Mouse (Mus musculus): ENCODE data around the gene Ccdc141. TPM values are rescaled to one million over a fixed set of nuclear protein-coding genes. Genes with fewer than 3 reads are reported as not detected.
A peak's percentile ranks its signal among the peaks of the same experiment; 100 is the strongest.

Gene Ccdc141
- polyA plus RNA-seq, 1 experiment from 2014 or later, result 3.7 TPM

GRCm38 (mm10) chr2:77182271-77182995 is 12.0 kb upstream of the Ccdc141 start:
- H3K9ac ChIP-seq (ENCODE audit: low read depth, low read length), result no peak overlapping the region
- H3K4me3 ChIP-seq (ENCODE audit: low read length), result no peak overlapping the region
- peak; percentile 25; the same call in 1 of the 2 replicates for ATAC-seq
- H3K4me1 ChIP-seq (ENCODE audit: control insufficient read depth, insufficient read depth, low read length), result peaks cover 9% of the 10 kb centered on the region; the same call in 1 of the 2 replicates
- H3K9me3 ChIP-seq (ENCODE audit: control insufficient read depth, low read length), result no peaks in the 10 kb centered on the region
- 54% methylated on average over 4 of the region's 4 CpGs for WGBS
- no peak overlapping the region for H3K4me2 ChIP-seq (ENCODE audit: low read depth, low read length)
- no peaks in the 10 kb centered on the region for H3K36me3 ChIP-seq (ENCODE audit: control insufficient read depth, insufficient read depth, low read length)
- H3K27me3 ChIP-seq (replicated peaks; ENCODE audit: control insufficient read depth, insufficient read depth, low read length), result no peaks in the 10 kb centered on the region
- 0 out of 2 replicates have a peak overlapping the region, but pooled peaks have one; percentile 19 for H3K27ac ChIP-seq (ENCODE audit: low read length)

GRCm38 (mm10) chr2:77177472-77177871 is 7.0 kb upstream of the Ccdc141 start:
- Histone ChIP-seq H3K9ac (ENCODE audit: low read depth, low read length) (no peak overlapping the region), H3K4me1 (ENCODE audit: control insufficient read depth, insufficient read depth, low read length) (peaks cover 5% of the 10 kb centered on the region; the same call in 1 of the 2 replicates), H3K4me3 (ENCODE audit: low read length) (no peak overlapping the region), H3K27ac (ENCODE audit: low read length) (no peak overlapping the region), H3K4me2 (ENCODE audit: low read depth, low read length) (no peak overlapping the region), H3K36me3 (ENCODE audit: control insufficient read depth, insufficient read depth, low read length) (no peaks in the 10 kb centered on the region), H3K27me3 (replicated peaks; ENCODE audit: control insufficient read depth, insufficient read depth, low read length) (no peaks in the 10 kb centered on the region), H3K9me3 (ENCODE audit: control insufficient read depth, low read length) (no peaks in the 10 kb centered on the region)
- peak; percentile 80 for ATAC-seq
- WGBS, result 48% methylated on average over 2 of the region's 2 CpGs

GRCm38 (mm10) chr2:77176413-77176812 is 6.0 kb upstream of the Ccdc141 start:
- Histone ChIP-seq H3K27me3 (replicated peaks; ENCODE audit: control insufficient read depth, insufficient read depth, low read length) (no peaks in the 10 kb centered on the region), H3K9me3 (ENCODE audit: control insufficient read depth, low read length) (no peaks in the 10 kb centered on the region), H3K4me3 (ENCODE audit: low read length) (no peak overlapping the region), H3K9ac (ENCODE audit: low read depth, low read length) (no peak overlapping the region), H3K27ac (ENCODE audit: low read length) (no peak overlapping the region), H3K4me2 (ENCODE audit: low read depth, low read length) (peak overlapping the region; percentile 31; the same call in 1 of the 2 replicates), H3K4me1 (ENCODE audit: control insufficient read depth, insufficient read depth, low read length) (peaks cover 11% of the 10 kb centered on the region; the same call in 1 of the 2 replicates), H3K36me3 (ENCODE audit: control insufficient read depth, insufficient read depth, low read length) (no peaks in the 10 kb centered on the region)
- 56% methylated on average over 10 of the region's 10 CpGs for WGBS
- ATAC-seq, result peak; percentile 52; the same call in 1 of the 2 replicates

GRCm38 (mm10) chr2:77175411-77175810 is 5.0 kb upstream of the Ccdc141 start:
- WGBS, result 59% methylated on average over 7 of the region's 7 CpGs
- no peaks in the 10 kb centered on the region for H3K9me3 ChIP-seq (ENCODE audit: control insufficient read depth, low read length)
- ATAC-seq, result no peak

GRCm38 (mm10) chr2:77174313-77174712 is 3.9 kb upstream of the Ccdc141 start:
- no peaks in the 10 kb centered on the region for H3K36me3 ChIP-seq (ENCODE audit: control insufficient read depth, insufficient read depth, low read length)
- no peak overlapping the region for H3K9ac ChIP-seq (ENCODE audit: low read depth, low read length)
- WGBS, result 71% methylated on average over 2 of the region's 2 CpGs
- H3K4me3 ChIP-seq (ENCODE audit: low read length), result no peak overlapping the region
- no peaks in the 10 kb centered on the region for H3K27me3 ChIP-seq (replicated peaks; ENCODE audit: control insufficient read depth, insufficient read depth, low read length)
- no peaks in the 10 kb centered on the region for H3K9me3 ChIP-seq (ENCODE audit: control insufficient read depth, low read length)
- H3K4me1 ChIP-seq (ENCODE audit: control insufficient read depth, insufficient read depth, low read length), result peaks cover 15% of the 10 kb centered on the region; the same call in 1 of the 2 replicates
- H3K4me2 ChIP-seq (ENCODE audit: low read depth, low read length), result no peak overlapping the region
- no peak for ATAC-seq
- no peak overlapping the region for H3K27ac ChIP-seq (ENCODE audit: low read length)

More at GRCm38 (mm10) chr2:77175411-77175810, 5.0 kb upstream of the Ccdc141 start:
- peaks cover 15% of the 10 kb centered on the region; the same call in 1 of the 2 replicates for H3K4me1 ChIP-seq (ENCODE audit: control insufficient read depth, insufficient read depth, low read length)
- no peak overlapping the region for H3K4me3 ChIP-seq (ENCODE audit: low read length)
- H3K27me3 ChIP-seq (replicated peaks; ENCODE audit: control insufficient read depth, insufficient read depth, low read length), result no peaks in the 10 kb centered on the region
- H3K9ac ChIP-seq (ENCODE audit: low read depth, low read length), result no peak overlapping the region
- H3K4me2 ChIP-seq (ENCODE audit: low read depth, low read length), result no peak overlapping the region
- no peaks in the 10 kb centered on the region for H3K36me3 ChIP-seq (ENCODE audit: control insufficient read depth, insufficient read depth, low read length)
- H3K27ac ChIP-seq (ENCODE audit: low read length), result no peak overlapping the region

- Histone ChIP-seq H3K27ac (ENCODE audit: low read length) (no peak overlapping the region), H3K4me3 (ENCODE audit: low read length) (no peak overlapping the region), H3K27me3 (replicated peaks; ENCODE audit: control insufficient read depth, insufficient read depth, low read length) (no peaks in the 10 kb centered on the region), H3K36me3 (ENCODE audit: control insufficient read depth, insufficient read depth, low read length) (no peaks in the 10 kb centered on the region), H3K4me2 (ENCODE audit: low read depth, low read length) (no peak overlapping the region), H3K9me3 (ENCODE audit: control insufficient read depth, low read length) (no peaks in the 10 kb centered on the region), H3K4me1 (ENCODE audit: control insufficient read depth, insufficient read depth, low read length) (peaks cover 15% of the 10 kb centered on the region; the same call in 1 of the 2 replicates), H3K9ac (ENCODE audit: low read depth, low read length) (no peak overlapping the region)
- 77% methylated on average over 6 of the region's 6 CpGs for WGBS
- ATAC-seq, result no peak
Measured at GRCm38 (mm10) chr2:77173821-77174220, 3.4 kb upstream of the Ccdc141 start.

GRCm38 (mm10) chr2:77173366-77173765 is 2.9 kb upstream of the Ccdc141 start:
- Histone ChIP-seq H3K36me3 (ENCODE audit: control insufficient read depth, insufficient read depth, low read length) (no peaks in the 10 kb centered on the region), H3K4me3 (ENCODE audit: low read length) (no peak overlapping the region), H3K4me2 (ENCODE audit: low read depth, low read length) (no peak overlapping the region), H3K27ac (ENCODE audit: low read length) (no peak overlapping the region), H3K4me1 (ENCODE audit: control insufficient read depth, insufficient read depth, low read length) (peaks cover 15% of the 10 kb centered on the region; the same call in 1 of the 2 replicates), H3K9me3 (ENCODE audit: control insufficient read depth, low read length) (no peaks in the 10 kb centered on the region), H3K27me3 (replicated peaks; ENCODE audit: control insufficient read depth, insufficient read depth, low read length) (no peaks in the 10 kb centered on the region), H3K9ac (ENCODE audit: low read depth, low read length) (no peak overlapping the region)
- 63% methylated on average over 6 of the region's 6 CpGs for WGBS
- no peak for ATAC-seq

- Histone ChIP-seq H3K27ac (ENCODE audit: low read length) (no peak overlapping the region), H3K36me3 (ENCODE audit: control insufficient read depth, insufficient read depth, low read length) (no peaks in the 10 kb centered on the region), H3K4me1 (ENCODE audit: control insufficient read depth, insufficient read depth, low read length) (peaks cover 15% of the 10 kb centered on the region; the same call in 1 of the 2 replicates), H3K4me2 (ENCODE audit: low read depth, low read length) (peak overlapping the region; percentile 49; the same call in 1 of the 2 replicates), H3K27me3 (replicated peaks; ENCODE audit: control insufficient read depth, insufficient read depth, low read length) (no peaks in the 10 kb centered on the region), H3K9ac (ENCODE audit: low read depth, low read length) (0 out of 2 replicates have a peak overlapping the region, but pooled peaks have one; percentile 44), H3K9me3 (ENCODE audit: control insufficient read depth, low read length) (no peaks in the 10 kb centered on the region), H3K4me3 (ENCODE audit: low read length) (no peak overlapping the region)
- no peak for ATAC-seq
- 58% methylated on average over 10 of the region's 10 CpGs for WGBS
Measured at GRCm38 (mm10) chr2:77172241-77172671, 1.8 kb upstream of the Ccdc141 start.

- H3K4me1 ChIP-seq (ENCODE audit: control insufficient read depth, insufficient read depth, low read length), result peaks cover 13% of the 10 kb centered on the region; the same call in 1 of the 2 replicates
- 32% methylated on average over 23 of the region's 23 CpGs for WGBS
- H3K9ac ChIP-seq (ENCODE audit: low read depth, low read length), result peak overlapping the region; percentile 44
- H3K9me3 ChIP-seq (ENCODE audit: control insufficient read depth, low read length), result no peaks in the 10 kb centered on the region
- peak overlapping the region; percentile 24 for H3K4me3 ChIP-seq (ENCODE audit: low read length)
- H3K27ac ChIP-seq (ENCODE audit: low read length), result peak overlapping the region; percentile 58; the same call in 1 of the 2 replicates
- ATAC-seq, result peak; percentile 68
- peak overlapping the region; percentile 49 for H3K4me2 ChIP-seq (ENCODE audit: low read depth, low read length)
- no peaks in the 10 kb centered on the region for H3K36me3 ChIP-seq (ENCODE audit: control insufficient read depth, insufficient read depth, low read length)
- no peaks in the 10 kb centered on the region for H3K27me3 ChIP-seq (replicated peaks; ENCODE audit: control insufficient read depth, insufficient read depth, low read length)
Measured at GRCm38 (mm10) chr2:77171444-77172240, 1.2 kb upstream of the Ccdc141 start.

Data from intestine, embryonic 16.5 days (tissue).